ENCODE assay signal across 8 mouse cellular contexts in genomic region chr10:91033942-91034341, GRCm38 (mm10). TPM values are rescaled to one million over a fixed set of nuclear protein-coding genes. Genes with fewer than 3 reads are reported as not detected.
DNase-seq lines count a peak whose midpoint lies in the region; ATAC-seq lines count a peak whose summit lies in the region.

No protein-coding gene starts in this region.

- H3K27ac ChIP-seq in intestine, embryonic 14.5 days (ENCODE audit: low read depth), result no peak overlapping the region
- no peak overlapping the region for H3K27ac ChIP-seq in midbrain, embryonic 15.5 days

- no peaks in the 10 kb centered on the region for H3K27me3 ChIP-seq in intestine, embryonic 14.5 days (replicated peaks; ENCODE audit: control insufficient read depth, insufficient read depth, low read length)
- no peaks in the 10 kb centered on the region for H3K27me3 ChIP-seq in midbrain, embryonic 15.5 days (replicated peaks)

- H3K4me1 ChIP-seq in intestine, embryonic 14.5 days (replicated peaks; ENCODE audit: control insufficient read depth, insufficient read depth, low read length), result no peaks in the 10 kb centered on the region
- no peaks in the 10 kb centered on the region for H3K4me1 ChIP-seq in midbrain, embryonic 15.5 days

- WGBS in intestine, embryonic 14.5 days, result 29% methylated on average over 8 of the region's 8 CpGs
- WGBS in midbrain, embryonic 15.5 days, result 20% methylated on average over 8 of the region's 8 CpGs

- intact Hi-C loops in heart, postnatal 25 days (cut with DNase I), result loop anchor here (1.0 to 2.0 kb wide), 2 partner anchors 301 to 305 kb away; no protein-coding TSS in a partner anchor
- intact Hi-C loops in left cerebral cortex, postnatal 14 days (cut with DNase I), result loop anchor here (5.0 to 10.0 kb wide), 3 partner anchors 129 to 307 kb away; no protein-coding TSS in a partner anchor

- H3K9me3 ChIP-seq in intestine, embryonic 14.5 days (ENCODE audit: control insufficient read depth, low read length), result no peaks in the 10 kb centered on the region
- no peaks in the 10 kb centered on the region for H3K9me3 ChIP-seq in midbrain, embryonic 15.5 days

- H3K36me3 ChIP-seq in intestine, embryonic 14.5 days (ENCODE audit: control insufficient read depth, insufficient read depth, low read length), result peaks cover 47% of the 10 kb centered on the region
- H3K36me3 ChIP-seq in midbrain, embryonic 15.5 days (replicated peaks), result peaks cover 3% of the 10 kb centered on the region; the same call in 1 of the 2 replicates

- H3K9ac ChIP-seq in intestine, embryonic 14.5 days (ENCODE audit: low read length), result no peak overlapping the region
- no peak overlapping the region for H3K9ac ChIP-seq in midbrain, embryonic 15.5 days

- ATAC-seq in intestine, embryonic 14.5 days (replicated peaks; ENCODE audit: low FRiP score, low TSS enrichment, low read depth), result 0 out of 2 replicates have a peak, but pooled peaks have one; percentile 26
- peak; percentile 74 for ATAC-seq in midbrain, embryonic 15.5 days (replicated peaks)

- no peak overlapping the region for H3K4me3 ChIP-seq in intestine, embryonic 14.5 days (ENCODE audit: low read depth, low read length)
- no peak overlapping the region for H3K4me3 ChIP-seq in midbrain, embryonic 15.5 days

- H3K4me2 ChIP-seq in intestine, embryonic 14.5 days (ENCODE audit: low read length), result no peak overlapping the region
- no peak overlapping the region for H3K4me2 ChIP-seq in midbrain, embryonic 15.5 days

- DNase-seq in heart, adult 18-20 months, result peak; percentile 38 to 79
- no peak for DNase-seq in heart, postnatal 25 days (ENCODE audit: low spot score)
- DNase-seq in cerebellum, adult 9-10 months, result peak; percentile 81
- DNase-seq in frontal cortex, adult 2 months (ENCODE audit: extremely low spot score in 1 of 2, low spot score in 1 of 2), result peak; percentile 50 to 85
- DNase-seq in intestine, embryonic 14.5 days (ENCODE audit: low spot score), result peak; percentile 82
- DNase-seq in left cerebral cortex, postnatal 14 days (ENCODE audit: low spot score in 2 of 2), result peak; percentile 68 to 79
- peak; percentile 41 to 80 for DNase-seq in spleen, postnatal 10 days (ENCODE audit: low spot score in 2 of 2)

RNA-seq across cellular contexts. Expression of gene Apaf1, which starts 48.6 kb away (rescaled TPM):
- 1 to 10 TPM; 5.6 to 6.5 TPM for total RNA-seq in heart, adult 18-20 months (2021)
- 1 to 10 TPM; 8.0 to 8.2 TPM for total RNA-seq in heart, postnatal 25 days (2021)
- 10.6 and 11.8 TPM in 2 replicates for polyA plus RNA-seq in frontal cortex, adult 2 months (2012; rRNA removed)
- polyA plus RNA-seq in intestine, embryonic 14.5 days (2014; fragmentation: Nextera tagmentation; extraction: Ambion mirVana), result 25.9 and 28.0 TPM in 2 replicates
- 10 to 100 TPM; 15.8 to 16.1 TPM for total RNA-seq in left cerebral cortex, postnatal 14 days (2021)
- 21.4 and 24.7 TPM in 2 replicates for polyA plus RNA-seq in midbrain, embryonic 15.5 days (2015; fragmentation: Nextera tagmentation; extraction: Ambion mirVana)

RNA-seq across cellular contexts. Expression of gene Ikbip, which starts 48.8 kb away (rescaled TPM):
- total RNA-seq in heart, adult 18-20 months (2021), result 10 to 100 TPM; 18.4 to 20.9 TPM
- 10 to 100 TPM; 17.4 to 18.6 TPM for total RNA-seq in heart, postnatal 25 days (2021)
- polyA plus RNA-seq in frontal cortex, adult 2 months (2012; rRNA removed), result 13.5 and 14.5 TPM in 2 replicates
- 37.2 and 40.2 TPM in 2 replicates for polyA plus RNA-seq in intestine, embryonic 14.5 days (2014; fragmentation: Nextera tagmentation; extraction: Ambion mirVana)
- total RNA-seq in left cerebral cortex, postnatal 14 days (2021), result 10 to 100 TPM; 10.1 to 12.2 TPM
- polyA plus RNA-seq in midbrain, embryonic 15.5 days (2015; fragmentation: Nextera tagmentation; extraction: Ambion mirVana), result 17.6 and 17.7 TPM in 2 replicates
